ENCODE assay signal across 22 mouse cellular contexts in the genomic region with DNA sequence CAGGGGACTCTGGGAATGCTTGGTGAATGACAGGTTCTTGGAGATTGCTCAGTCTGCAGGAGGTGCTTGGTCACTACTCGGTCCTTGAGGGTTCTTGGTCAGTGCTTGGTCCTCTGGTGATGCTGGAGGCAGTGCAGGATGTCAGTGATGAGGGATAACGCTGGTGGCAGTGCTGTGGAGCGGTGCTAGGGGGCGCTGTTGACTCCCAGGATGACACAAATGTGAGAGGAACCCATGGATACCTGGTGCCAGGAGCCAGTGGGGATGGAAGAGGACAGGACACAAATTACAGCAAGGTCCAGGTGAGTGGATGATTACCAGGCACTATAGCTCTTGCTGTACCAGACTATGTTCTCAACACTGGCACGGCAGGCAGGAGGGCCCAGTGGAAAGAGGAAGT. TPM values are rescaled to one million over a fixed set of nuclear protein-coding genes. Genes with fewer than 3 reads are reported as not detected.
A peak's percentile ranks its signal among the peaks of the same experiment; 100 is the strongest.
DNase-seq lines count a peak whose midpoint lies in the region; ATAC-seq and TF ChIP-seq lines count a peak whose summit lies in the region.
"Had no signal": no experiment of that assay in that cellular context is flagged by ENCODE, and none has a peak within 500 bp of the region (broad histone marks: within the 10 kb centered on the region; RNA-seq: fewer than 3 reads in every experiment).

No protein-coding gene starts in this region.

- H3K4me2 ChIP-seq in intestine, postnatal 0 days (replicated peaks; ENCODE audit: low read depth), result no peak overlapping the region
- H3K4me2 ChIP-seq in intestine, embryonic 15.5 days (replicated peaks), result no peak overlapping the region
- no peak overlapping the region for H3K4me2 ChIP-seq in lung, embryonic 14.5 days
- H3K4me2 ChIP-seq: heart, embryonic 11.5 days; hindbrain, embryonic 14.5 days; liver, embryonic 13.5 days; neural tube, embryonic 13.5 days had no signal

- no peak overlapping the region for H3K9ac ChIP-seq in intestine, postnatal 0 days (ENCODE audit: low read depth, low read length)
- H3K9ac ChIP-seq in intestine, embryonic 15.5 days, result no peak overlapping the region
- H3K9ac ChIP-seq in lung, embryonic 14.5 days, result no peak overlapping the region
- H3K9ac ChIP-seq: hindbrain, embryonic 14.5 days; liver, embryonic 13.5 days; neural tube, embryonic 13.5 days had no signal

- H3K4me1 ChIP-seq in intestine, postnatal 0 days (replicated peaks; ENCODE audit: control insufficient read depth, insufficient read depth, low read length), result no peaks in the 10 kb centered on the region
- H3K4me1 ChIP-seq in intestine, embryonic 15.5 days (replicated peaks), result no peaks in the 10 kb centered on the region
- H3K4me1 ChIP-seq in lung, embryonic 14.5 days (ENCODE audit: insufficient read depth), result no peaks in the 10 kb centered on the region
- no peaks in the 10 kb centered on the region for H3K4me1 ChIP-seq in lung, adult 2 months (ENCODE audit: control insufficient read depth, insufficient read depth, low read length)
- H3K4me1 ChIP-seq in G1E (ENCODE audit: insufficient read depth, low read depth, low read length), result no peaks in the 10 kb centered on the region
- H3K4me1 ChIP-seq in embryonic fibroblast, embryonic 13.5 days (ENCODE audit: control insufficient read depth, insufficient read depth, low read length), result no peaks in the 10 kb centered on the region
- H3K4me1 ChIP-seq: liver, embryonic 13.5 days had no signal

- no peak overlapping the region for H3K27ac ChIP-seq in intestine, postnatal 0 days (ENCODE audit: low read depth, low read length)
- no peak overlapping the region for H3K27ac ChIP-seq in intestine, embryonic 15.5 days
- no peak overlapping the region for H3K27ac ChIP-seq in lung, embryonic 14.5 days (ENCODE audit: low read depth)
- H3K27ac ChIP-seq in embryonic fibroblast, embryonic 13.5 days (ENCODE audit: insufficient read depth, low read length), result no peak overlapping the region
- H3K27ac ChIP-seq: hindbrain, embryonic 14.5 days; liver, embryonic 13.5 days; neural tube, embryonic 13.5 days had no signal

- H3K27me3 ChIP-seq in intestine, postnatal 0 days (replicated peaks; ENCODE audit: control insufficient read depth, insufficient read depth, low read length), result no peaks in the 10 kb centered on the region
- H3K27me3 ChIP-seq in intestine, embryonic 15.5 days (replicated peaks), result no peaks in the 10 kb centered on the region; the same call in 1 of the 2 replicates
- H3K27me3 ChIP-seq in lung, embryonic 14.5 days (ENCODE audit: insufficient read depth, low read length), result no peaks in the 10 kb centered on the region
- no peaks in the 10 kb centered on the region for H3K27me3 ChIP-seq in G1E (ENCODE audit: insufficient read depth, low read length)
- H3K27me3 ChIP-seq: liver, embryonic 13.5 days had no signal

- no peak overlapping the region for H3K4me3 ChIP-seq in intestine, postnatal 0 days (ENCODE audit: low read depth, low read length)
- no peak overlapping the region for H3K4me3 ChIP-seq in intestine, embryonic 15.5 days (replicated peaks)
- no peak overlapping the region for H3K4me3 ChIP-seq in lung, embryonic 14.5 days (ENCODE audit: low read depth, low read length)
- H3K4me3 ChIP-seq in lung, adult 2 months (replicated peaks; ENCODE audit: extremely low read depth, low read depth, low read length), result no peak overlapping the region
- H3K4me3 ChIP-seq in G1E (ENCODE audit: low read depth, low read length), result no peak overlapping the region
- no peak overlapping the region for H3K4me3 ChIP-seq in embryonic fibroblast, embryonic 13.5 days (ENCODE audit: insufficient read depth, low read length)
- H3K4me3 ChIP-seq: liver, embryonic 13.5 days; neural tube, embryonic 13.5 days had no signal

- WGBS in intestine, postnatal 0 days, result 34% methylated on average over 5 of the region's 5 CpGs
- 39% methylated on average over 5 of the region's 5 CpGs for WGBS in intestine, embryonic 15.5 days
- 31% methylated on average over 5 of the region's 5 CpGs for whole genome bisulfite sequencing in lung, embryonic 14.5 days
- 37% methylated on average over 5 of the region's 5 CpGs for WGBS in lung, adult 2 months

- DNase-seq in lung, embryonic 14.5 days, result no peak
- DNase-seq in lung, adult 2 months, result no peak
- no peak for DNase-seq in G1E (ENCODE audit: low spot score)
- DNase-seq in frontal cortex, postnatal 25 days (ENCODE audit: low spot score in 2 of 2), result no peak
- no peak for DNase-seq in frontal cortex, postnatal 14 days (ENCODE audit: low spot score in 2 of 2)
- DNase-seq: adrenal gland, postnatal 25 days; cerebellum, postnatal 36 days; kidney, adult 11 months; liver, embryonic 13.5 days; lung, postnatal 36 days; thymus, postnatal 4 days had no signal

- TF ChIP-seq POLR2A in lung, adult 2 months (IDR thresholded peaks at IDR 0.05; ENCODE audit: borderline replicate concordance, extremely low read depth, low read depth, low read length), result no peak
- TF ChIP-seq POLR2A in embryonic fibroblast, embryonic 13.5 days (IDR thresholded peaks at IDR 0.05; ENCODE audit: low read depth, low read length), result no peak

- ATAC-seq in intestine, postnatal 0 days, result no peak
- ATAC-seq in intestine, embryonic 15.5 days, result no peak
- no peak for ATAC-seq in lung, embryonic 14.5 days (ENCODE audit: insufficient read depth)
- no peak for ATAC-seq in G1E (ENCODE audit: extremely low read depth, insufficient number of reproducible peaks, low FRiP score, poor library complexity, severe bottlenecking)

- H3K9me3 ChIP-seq in intestine, postnatal 0 days (ENCODE audit: control insufficient read depth), result no peaks in the 10 kb centered on the region
- H3K9me3 ChIP-seq in intestine, embryonic 15.5 days, result no peaks in the 10 kb centered on the region
- H3K9me3 ChIP-seq in lung, embryonic 14.5 days (ENCODE audit: low read depth, low read length), result no peaks in the 10 kb centered on the region
- H3K9me3 ChIP-seq in G1E (replicated peaks), result peaks cover 6% of the 10 kb centered on the region
- H3K9me3 ChIP-seq: neural tube, embryonic 13.5 days had no signal

- TF ChIP-seq CTCF in intestine, postnatal 0 days (IDR thresholded peaks at IDR 0.05; ENCODE audit: low read depth), result peak; percentile 38
- TF ChIP-seq CTCF in lung, embryonic 14.5 days (IDR thresholded peaks at IDR 0.05; ENCODE audit: low read depth), result peak; percentile 18; the same call in 1 of the 2 replicates
- no peak for TF ChIP-seq CTCF in lung, adult 2 months (IDR thresholded peaks at IDR 0.05; ENCODE audit: insufficient read depth, low read length)
- 0 out of 2 replicates have a peak, but pooled peaks have one; percentile 20 for TF ChIP-seq CTCF in G1E (IDR thresholded peaks at IDR 0.05; ENCODE audit: low read depth, low read length)
- peak; percentile 19; the same call in 1 of the 2 replicates for TF ChIP-seq CTCF in embryonic fibroblast, embryonic 13.5 days (IDR thresholded peaks at IDR 0.05; ENCODE audit: borderline replicate concordance, insufficient read depth, low read length)

- no peaks in the 10 kb centered on the region for H3K36me3 ChIP-seq in intestine, postnatal 0 days (ENCODE audit: control insufficient read depth, insufficient read depth)
- H3K36me3 ChIP-seq in intestine, embryonic 15.5 days, result no peaks in the 10 kb centered on the region
- H3K36me3 ChIP-seq in lung, embryonic 14.5 days (ENCODE audit: insufficient read depth), result no peaks in the 10 kb centered on the region
- no peaks in the 10 kb centered on the region for H3K36me3 ChIP-seq in G1E (replicated peaks)
- H3K36me3 ChIP-seq: liver, embryonic 13.5 days; neural tube, embryonic 13.5 days had no signal

RNA-seq across cellular contexts. Expression of gene Hmx1, which starts 45.1 kb away (rescaled TPM):
- not detected in 2 replicates for polyA plus RNA-seq in intestine, postnatal 0 days (2015; fragmentation: Nextera tagmentation; extraction: Ambion mirVana)
- 0.09 and 0.18 TPM in 2 replicates for polyA plus RNA-seq in intestine, embryonic 15.5 days (2015; fragmentation: Nextera tagmentation; extraction: Ambion mirVana)
- not detected in 2 replicates for polyA plus RNA-seq in lung, embryonic 14.5 days (2014; fragmentation: Nextera tagmentation; extraction: Ambion mirVana)
- not detected in 2 replicates for polyA plus RNA-seq in lung, adult 2 months (2012; rRNA removed)
- total RNA-seq in G1E (2014; fragmentation: Nextera tagmentation), result not detected in 2 replicates
- not detected in 2 replicates for total RNA-seq in G1E (2017)
- polyA plus RNA-seq in G1E (2012), result not detected in 2 replicates
- 0.91 TPM in 1 of 2 replicates, not detected in the other for polyA plus RNA-seq in embryonic fibroblast, embryonic 13.5 days (2011; ENCODE audit: insufficient read length, low read depth, missing spikeins)
- total RNA-seq: adrenal gland, postnatal 25 days; gastrocnemius, postnatal 14 days; heart, postnatal 14 days; layer of hippocampus, postnatal 14 days; left cerebral cortex, postnatal 25 days; monocyte, adult 5-6 weeks had no signal
- polyA plus RNA-seq: heart, embryonic 11.5 days; hindbrain, embryonic 14.5 days; liver, embryonic 13.5 days had no signal
